Mouse (Mus musculus) MEL (cell line): Measurements from ENCODE around the gene Foxi2. TPM values are rescaled to one million over a fixed set of nuclear protein-coding genes. Genes with fewer than 3 reads are reported as not detected.
A peak's percentile ranks its signal among the peaks of the same experiment; 100 is the strongest.

Source experiments
- DNase-seq: peaks from one replicate; pipeline ENCODE4 v3.0.0; 2011; ENCODE audit warnings: low read depth, low spot score
- H3K27ac ChIP-seq: 2 replicates; pipeline ENCODE4 v1.5.1; 2012; ENCODE audit warnings: low read depth, mild to moderate bottlenecking, control low read depth, low read length, moderate library complexity; ENCODE audit not compliant: control insufficient read depth
- H3K27me3 ChIP-seq, 2 experiments: fragments of 150-350 bp in 1 of 2; sonication (generic) in 1 of 2; 2 replicates each; pipeline ENCODE4 v1.6.1; 2012; ENCODE audit warnings: low read length in 2 of 2, mild to moderate bottlenecking in 2 of 2, improper control_type of control experiment in 1 of 2, moderate library complexity in 1 of 2; ENCODE audit not compliant: insufficient read depth in 2 of 2, control insufficient read depth in 1 of 2
- H3K36me3 ChIP-seq, 2 experiments: 2 replicates each; pipeline ENCODE4 v1.6.1; 2012 to 2014; ENCODE audit warnings: low read length in 2 of 2, improper control_type of control experiment in 1 of 2, inconsistent platforms in 1 of 2, mild to moderate bottlenecking in 1 of 2; ENCODE audit not compliant: insufficient read depth in 2 of 2, control insufficient read depth in 1 of 2
- H3K4me1 ChIP-seq, 2 experiments: fragments of 150-350 bp in 1 of 2; sonication (generic) in 1 of 2; 2 replicates each; pipeline ENCODE4 v1.6.1; 2012; ENCODE audit warnings: low read length in 2 of 2, improper control_type of control experiment in 1 of 2, mild to moderate bottlenecking in 1 of 2; ENCODE audit not compliant: insufficient read depth in 2 of 2, control insufficient read depth in 1 of 2
- H3K4me3 ChIP-seq, 2 experiments: fragments of 150-350 bp in 1 of 2; sonication (generic) in 1 of 2; 2 replicates each; pipeline ENCODE4 v1.5.1; 2012; ENCODE audit warnings: low read depth in 2 of 2, low read length in 2 of 2, mild to moderate bottlenecking in 2 of 2, moderate library complexity in 2 of 2, control low read depth in 1 of 2, improper control_type of control experiment in 1 of 2; ENCODE audit not compliant: control insufficient read depth in 1 of 2, insufficient read depth in 1 of 2
- H3K79me2 ChIP-seq: 2 replicates; pipeline ENCODE4 v1.6.1; 2012; ENCODE audit warnings: mild to moderate bottlenecking, low read length, moderate library complexity; ENCODE audit not compliant: control insufficient read depth, poor library complexity, insufficient read depth
- H3K9ac ChIP-seq: 2 replicates; pipeline ENCODE4 v1.6.1; 2012; ENCODE audit warnings: low read depth, mild to moderate bottlenecking, control low read depth, low read length, moderate library complexity; ENCODE audit not compliant: control insufficient read depth, poor library complexity, severe bottlenecking
- H3K9me3 ChIP-seq: fragments of 150-350 bp; sonication (generic); replicated peaks from 2 replicates; pipeline ENCODE4 v1.6.1; 2012; ENCODE audit warnings: mild to moderate bottlenecking, low read length, improper control_type of control experiment, moderate library complexity; ENCODE audit not compliant: insufficient read depth
- CHD1 ChIP-seq: IDR thresholded peaks from 2 replicates; pipeline ENCODE4 v1.6.1; 2012; ENCODE audit warnings: low read depth, mild to moderate bottlenecking, inconsistent platforms, low read length, improper control_type of control experiment
- CHD2 ChIP-seq: IDR thresholded peaks from 2 replicates; pipeline ENCODE4 v1.6.1; 2011; ENCODE audit warnings: low read length, improper control_type of control experiment
- CTCF ChIP-seq, 3 experiments: IDR thresholded peaks in 2 of 3; conservative IDR thresholded peaks in 1 of 3; 2 replicates each; pipeline ENCODE4 v1.5.1; 2011 to 2012; ENCODE audit warnings: low read length in 3 of 3, low read depth in 2 of 3, mild to moderate bottlenecking in 2 of 3, improper control_type of control experiment in 1 of 3, inconsistent platforms in 1 of 3, mixed read lengths in 1 of 3, moderate library complexity in 1 of 3; ENCODE audit not compliant: control insufficient read depth in 1 of 3, insufficient read depth in 1 of 3, poor library complexity in 1 of 3, severe bottlenecking in 1 of 3
- E2F4 ChIP-seq: IDR thresholded peaks from 2 replicates; pipeline ENCODE4 v1.6.1; 2011; ENCODE audit warnings: low read depth, low read length, improper control_type of control experiment, borderline replicate concordance
- GATA1 ChIP-seq: IDR thresholded peaks from 2 replicates; pipeline ENCODE4 v1.6.1; 2011; ENCODE audit warnings: low read depth, low read length, improper control_type of control experiment
- HCFC1 ChIP-seq: IDR thresholded peaks from 2 replicates; pipeline ENCODE4 v1.6.1; 2012; ENCODE audit warnings: low read depth, mild to moderate bottlenecking, inconsistent platforms, low read length, improper control_type of control experiment, moderate library complexity
- MAFK ChIP-seq: IDR thresholded peaks from 2 replicates; pipeline ENCODE4 v1.6.1; 2011; ENCODE audit warnings: low read depth, mild to moderate bottlenecking, low read length, improper control_type of control experiment, borderline replicate concordance
- MAX ChIP-seq: IDR thresholded peaks from 2 replicates; pipeline ENCODE4 v1.6.1; 2011; ENCODE audit warnings: low read length, improper control_type of control experiment
- MAZ ChIP-seq: IDR thresholded peaks from 2 replicates; pipeline ENCODE4 v1.6.1; 2012; ENCODE audit warnings: low read depth, mild to moderate bottlenecking, inconsistent platforms, low read length, improper control_type of control experiment
- MEF2A ChIP-seq: IDR thresholded peaks from 2 replicates; pipeline ENCODE4 v1.6.1; 2014; ENCODE audit warnings: low read depth, mild to moderate bottlenecking, inconsistent platforms, low read length, improper control_type of control experiment; ENCODE audit not compliant: poor library complexity, insufficient replicate concordance, severe bottlenecking; ENCODE audit errors: extremely low read depth
- MXI1 ChIP-seq: IDR thresholded peaks from 2 replicates; pipeline ENCODE4 v1.6.1; 2011; ENCODE audit warnings: mild to moderate bottlenecking, low read depth, low read length, improper control_type of control experiment
- MYC ChIP-seq: IDR thresholded peaks from 2 replicates; pipeline ENCODE4 v1.6.1; 2011; ENCODE audit warnings: low read depth, mild to moderate bottlenecking, low read length, improper control_type of control experiment, moderate library complexity
- NELFE ChIP-seq: IDR thresholded peaks from 2 replicates; pipeline ENCODE4 v1.6.1; 2011; ENCODE audit warnings: low read depth, low read length, improper control_type of control experiment
- POLR2AphosphoS2 ChIP-seq: IDR thresholded peaks from 2 replicates; pipeline ENCODE4 v1.6.1; 2011; ENCODE audit warnings: low read length, improper control_type of control experiment
- RAD21 ChIP-seq: IDR thresholded peaks from 2 replicates; pipeline ENCODE4 v1.6.1; 2011; ENCODE audit warnings: mild to moderate bottlenecking, low read depth, low read length, improper control_type of control experiment
- SIN3A ChIP-seq: IDR thresholded peaks from 2 replicates; pipeline ENCODE4 v1.6.1; 2012; ENCODE audit warnings: low read length, improper control_type of control experiment, inconsistent platforms
- TBP ChIP-seq: IDR thresholded peaks from 2 replicates; pipeline ENCODE4 v1.8.0; 2011; ENCODE audit warnings: low read depth, low read length, improper control_type of control experiment
- USF1 ChIP-seq: IDR thresholded peaks from 2 replicates; pipeline ENCODE4 v1.6.1; 2014; ENCODE audit warnings: low read depth, mild to moderate bottlenecking, inconsistent platforms, low read length, improper control_type of control experiment, moderate library complexity
- ZKSCAN1 ChIP-seq: IDR thresholded peaks from 2 replicates; pipeline ENCODE4 v1.6.1; 2012; ENCODE audit warnings: low read depth, mild to moderate bottlenecking, inconsistent platforms, low read length, improper control_type of control experiment, moderate library complexity
- ZNF384 ChIP-seq: IDR thresholded peaks from 2 replicates; pipeline ENCODE4 v1.6.1; 2012; ENCODE audit warnings: low read depth, mild to moderate bottlenecking, inconsistent platforms, low read length, improper control_type of control experiment
- polyA plus RNA-seq, 2 experiments: library from polyadenylated mRNA; stranded (reverse) in 1 of 2; unstranded in 1 of 2; fragments of >175 nt in 1 of 2; fragments of >200 nt in 1 of 2; gene quantifications; 2 replicates each; pipeline versions ENCODE4 v1.2.1 to v1.2.4; 2012; ENCODE audit warnings: low replicate concordance in 2 of 2, low read depth in 1 of 2; ENCODE audit not compliant: insufficient read length in 2 of 2, insufficient read depth in 1 of 2, missing spikeins in 1 of 2
- total RNA-seq: library from RNA; depleted of rRNA; stranded (reverse); fragments of 300-350 nt; gene quantifications from 2 replicates; pipeline ENCODE4 v1.2.3, GENCODE M21; 2012

The Foxi2 gene
- total and polyA plus RNA-seq, 3 experiments = not detected

DNA sequence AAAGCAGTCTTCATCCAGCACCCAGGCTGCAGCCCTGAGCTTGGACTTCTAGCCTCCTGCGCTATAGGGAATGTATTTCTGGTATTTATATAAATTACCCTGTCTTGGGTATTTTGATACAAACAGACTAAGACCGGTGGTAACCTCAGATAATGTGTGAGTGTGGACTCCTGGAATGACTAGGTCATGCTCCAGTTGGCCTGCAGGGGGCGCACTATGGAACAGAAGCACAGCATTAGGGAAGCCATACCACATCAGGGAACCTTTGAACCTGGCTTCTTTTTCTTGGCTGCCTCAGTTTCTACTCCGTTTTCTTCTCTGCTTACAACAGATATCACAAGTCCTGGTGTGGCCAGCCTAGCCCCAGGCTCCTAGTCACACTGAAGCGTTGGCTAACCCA, 33.2 kb upstream of the Foxi2 start:
- TF ChIP-seq GATA1 (no peak), CTCF (IDR thresholded peaks at IDR 0.05 in 2 of 3, conservative IDR thresholded peaks at IDR 0.05 in 1 of 3; ENCODE audit: control insufficient read depth in 1 of 3, insufficient read depth in 1 of 3, low read depth in 2 of 3, low read length in 3 of 3, poor library complexity in 1 of 3, severe bottlenecking in 1 of 3) (peak; percentile 20 to 55 (median 34)), MEF2A (no peak)
- Histone ChIP-seq H3K4me3 (no peak overlapping the region), H3K36me3 (no peaks in the 10 kb centered on the region), H3K27ac (no peak overlapping the region), H3K4me1 (no peaks in the 10 kb centered on the region), H3K79me2 (no peaks in the 10 kb centered on the region), H3K9ac (no peak overlapping the region), H3K9me3 (no peaks in the 10 kb centered on the region), H3K27me3 (no peaks in the 10 kb centered on the region)
- DNase-seq = no peak

DNA sequence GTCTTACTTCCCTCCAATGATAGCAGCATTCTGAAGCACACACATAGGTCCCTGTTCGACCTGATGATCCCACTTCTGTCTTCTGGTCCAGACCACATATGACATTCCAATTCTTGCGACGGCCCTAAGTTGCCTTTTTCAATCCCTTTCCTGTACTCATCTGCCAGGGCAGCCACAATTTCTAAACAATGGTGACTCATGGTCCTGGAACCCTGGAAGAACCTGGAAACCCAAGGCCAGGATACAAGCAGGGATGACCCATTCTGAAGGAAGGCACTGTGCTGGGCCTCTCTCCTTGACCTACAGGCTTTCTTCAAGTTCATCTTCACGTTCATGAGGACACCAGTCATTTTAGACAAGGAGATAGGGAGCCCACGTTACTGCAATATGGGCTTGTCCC, 31.8 kb upstream of the Foxi2 start:
- no peak overlapping the region for H3K4me3 ChIP-seq
- TF ChIP-seq MAX = no peak
- H3K27ac ChIP-seq = no peak overlapping the region
- H3K36me3 ChIP-seq = no peaks in the 10 kb centered on the region
- H3K79me2 ChIP-seq = no peaks in the 10 kb centered on the region
- no peak for DNase-seq
- H3K9me3 ChIP-seq = no peaks in the 10 kb centered on the region
- no peaks in the 10 kb centered on the region for H3K27me3 ChIP-seq
- no peaks in the 10 kb centered on the region for H3K4me1 ChIP-seq
- H3K9ac ChIP-seq = no peak overlapping the region

DNA sequence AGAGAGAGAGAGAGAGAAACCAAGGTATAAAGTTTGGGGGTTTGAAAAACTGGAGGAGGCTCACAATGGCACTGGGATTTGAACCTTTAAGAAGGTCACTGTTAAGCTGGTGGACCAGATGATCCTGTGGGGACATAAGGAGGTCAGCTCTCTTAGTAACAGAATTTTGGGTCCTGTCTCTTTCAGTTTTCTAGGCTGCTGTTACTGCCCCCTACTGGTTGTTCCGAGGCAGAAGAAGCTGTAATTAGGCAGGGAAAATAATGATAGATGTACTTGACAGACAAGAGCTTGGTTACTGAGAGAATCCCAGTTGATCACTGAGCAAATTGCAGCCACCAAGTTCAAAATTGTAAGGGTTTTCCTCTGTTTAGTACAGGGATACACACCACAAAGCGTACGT, 21.1 kb upstream of the Foxi2 start:
- Histone ChIP-seq H3K9me3 (no peaks in the 10 kb centered on the region), H3K36me3 (no peaks in the 10 kb centered on the region), H3K79me2 (no peaks in the 10 kb centered on the region), H3K9ac (no peak overlapping the region), H3K4me1 (no peaks in the 10 kb centered on the region), H3K27ac (no peak overlapping the region)
- DNase-seq = peak; percentile 8
- TF ChIP-seq CTCF (IDR thresholded peaks at IDR 0.05 in 2 of 3, conservative IDR thresholded peaks at IDR 0.05 in 1 of 3; ENCODE audit: control insufficient read depth in 1 of 3, insufficient read depth in 1 of 3, low read depth in 2 of 3, low read length in 3 of 3, poor library complexity in 1 of 3, severe bottlenecking in 1 of 3) (peak; percentile 21 to 33 (median 24); a peak in 4 of 6 replicates), MAFK (no peak), TBP (no peak)
- TF ChIP-seq, all 39 proteins: peak for 1
- Histone ChIP-seq H3K4me3 (no peak overlapping the region), H3K27me3 (no peaks in the 10 kb centered on the region)

DNA sequence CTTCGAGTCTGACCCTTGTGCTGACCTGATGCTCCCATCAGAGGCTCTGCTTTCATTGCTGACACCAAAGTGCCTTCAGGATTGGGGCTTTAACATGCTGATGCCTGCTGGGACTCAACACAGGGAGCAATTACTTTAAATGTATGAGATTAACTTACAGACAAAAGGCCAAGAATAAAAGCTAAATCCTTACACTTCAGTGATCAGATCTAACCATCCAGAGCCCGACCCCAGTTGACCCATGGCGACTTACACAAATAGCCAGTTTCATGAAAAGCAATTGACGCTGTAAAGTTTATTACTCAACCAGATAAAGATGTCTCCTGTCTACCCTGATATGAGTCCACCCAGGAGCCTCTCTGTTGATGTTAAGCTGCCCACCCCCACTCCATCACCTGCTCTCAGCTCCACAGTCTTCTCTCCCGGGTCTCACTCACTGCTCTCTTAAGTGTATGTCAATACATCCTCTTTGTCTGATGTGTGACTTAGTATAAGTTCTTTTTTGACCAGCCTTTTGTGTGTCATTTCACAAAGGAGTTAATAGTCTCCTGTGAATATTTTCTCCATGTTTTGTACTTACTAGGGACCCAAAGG, 17.1 kb upstream of the Foxi2 start:
- Histone ChIP-seq H3K4me1 (no peaks in the 10 kb centered on the region), H3K79me2 (no peaks in the 10 kb centered on the region), H3K27me3 (no peaks in the 10 kb centered on the region), H3K27ac (no peak overlapping the region), H3K4me3 (no peak overlapping the region), H3K9ac (no peak overlapping the region), H3K9me3 (no peaks in the 10 kb centered on the region), H3K36me3 (no peaks in the 10 kb centered on the region)
- no peak for DNase-seq
- TF ChIP-seq CHD1 = no peak
- TF ChIP-seq MEF2A = no peak
- TF ChIP-seq ZKSCAN1 = no peak
- no peak for TF ChIP-seq HCFC1
- TF ChIP-seq ZNF384 = no peak
- TF ChIP-seq MAX = no peak
- no peak for TF ChIP-seq NELFE
- no peak for TF ChIP-seq MAZ
- no peak for TF ChIP-seq SIN3A
- no peak for TF ChIP-seq E2F4
- no peak for TF ChIP-seq CHD2
- no peak for TF ChIP-seq USF1
- TF ChIP-seq RAD21 = no peak
- no peak for TF ChIP-seq POLR2AphosphoS2
- TF ChIP-seq MXI1 = no peak
- TF ChIP-seq MYC = no peak
